Mouse (Mus musculus): ENCODE results near the gene Tmem151a.
"Not testable (repeated sequence)": the region's sequence is repeated elsewhere in the genome, so short reads cannot be mapped to it uniquely, and the experiment has no call there.

- not testable (repeated sequence) for TF ChIP-seq CTCF (IDR thresholded peaks at IDR 0.05; ENCODE audit: extremely low read depth, insufficient read length, insufficient replicate concordance, low read depth, low read length); POLR2A (IDR thresholded peaks at IDR 0.05; ENCODE audit: low read depth, low read length)
These were observed 1.2 kb upstream of the Tmem151a start for GRCm38 (mm10) chr19:5086533-5086932.

All from small intestine, adult 2 months (tissue).